Mouse (Mus musculus) MEL (cell line): ENCODE measurements around the gene Olfr12. TPM values are rescaled to one million over a fixed set of nuclear protein-coding genes. Genes with fewer than 3 reads are reported as not detected.

Source experiments
- DNase-seq: peaks from one replicate; pipeline ENCODE4 v3.0.0; 2011; ENCODE audit warnings: low read depth, low spot score
- H3K27ac ChIP-seq: 2 replicates; pipeline ENCODE4 v1.5.1; 2012; ENCODE audit warnings: low read depth, mild to moderate bottlenecking, control low read depth, low read length, moderate library complexity; ENCODE audit not compliant: control insufficient read depth
- H3K27me3 ChIP-seq, 2 experiments: fragments of 150-350 bp in 1 of 2; sonication (generic) in 1 of 2; 2 replicates each; pipeline ENCODE4 v1.6.1; 2012; ENCODE audit warnings: low read length in 2 of 2, mild to moderate bottlenecking in 2 of 2, improper control_type of control experiment in 1 of 2, moderate library complexity in 1 of 2; ENCODE audit not compliant: insufficient read depth in 2 of 2, control insufficient read depth in 1 of 2
- H3K36me3 ChIP-seq, 2 experiments: 2 replicates each; pipeline ENCODE4 v1.6.1; 2012 to 2014; ENCODE audit warnings: low read length in 2 of 2, improper control_type of control experiment in 1 of 2, inconsistent platforms in 1 of 2, mild to moderate bottlenecking in 1 of 2; ENCODE audit not compliant: insufficient read depth in 2 of 2, control insufficient read depth in 1 of 2
- H3K4me1 ChIP-seq, 2 experiments: fragments of 150-350 bp in 1 of 2; sonication (generic) in 1 of 2; 2 replicates each; pipeline ENCODE4 v1.6.1; 2012; ENCODE audit warnings: low read length in 2 of 2, improper control_type of control experiment in 1 of 2, mild to moderate bottlenecking in 1 of 2; ENCODE audit not compliant: insufficient read depth in 2 of 2, control insufficient read depth in 1 of 2
- H3K4me3 ChIP-seq, 2 experiments: fragments of 150-350 bp in 1 of 2; sonication (generic) in 1 of 2; 2 replicates each; pipeline ENCODE4 v1.5.1; 2012; ENCODE audit warnings: low read depth in 2 of 2, low read length in 2 of 2, mild to moderate bottlenecking in 2 of 2, moderate library complexity in 2 of 2, control low read depth in 1 of 2, improper control_type of control experiment in 1 of 2; ENCODE audit not compliant: control insufficient read depth in 1 of 2, insufficient read depth in 1 of 2
- H3K79me2 ChIP-seq: 2 replicates; pipeline ENCODE4 v1.6.1; 2012; ENCODE audit warnings: mild to moderate bottlenecking, low read length, moderate library complexity; ENCODE audit not compliant: control insufficient read depth, poor library complexity, insufficient read depth
- H3K9ac ChIP-seq: 2 replicates; pipeline ENCODE4 v1.6.1; 2012; ENCODE audit warnings: low read depth, mild to moderate bottlenecking, control low read depth, low read length, moderate library complexity; ENCODE audit not compliant: control insufficient read depth, poor library complexity, severe bottlenecking
- H3K9me3 ChIP-seq: fragments of 150-350 bp; sonication (generic); replicated peaks from 2 replicates; pipeline ENCODE4 v1.6.1; 2012; ENCODE audit warnings: mild to moderate bottlenecking, low read length, improper control_type of control experiment, moderate library complexity; ENCODE audit not compliant: insufficient read depth
- MYB ChIP-seq: IDR thresholded peaks from 2 replicates; pipeline ENCODE4 v1.6.1; 2011; ENCODE audit warnings: mild to moderate bottlenecking, low read depth, low read length, improper control_type of control experiment
- NRF1 ChIP-seq: IDR thresholded peaks from 2 replicates; pipeline ENCODE4 v1.6.1; 2014; ENCODE audit warnings: low read depth, mild to moderate bottlenecking, inconsistent platforms, low read length, improper control_type of control experiment, moderate library complexity; ENCODE audit not compliant: poor library complexity, insufficient read depth, severe bottlenecking
- RCOR1 ChIP-seq: IDR thresholded peaks from 2 replicates; pipeline ENCODE4 v1.6.1; 2012; ENCODE audit warnings: low read depth, mild to moderate bottlenecking, inconsistent platforms, low read length, improper control_type of control experiment
- TBP ChIP-seq: IDR thresholded peaks from 2 replicates; pipeline ENCODE4 v1.8.0; 2011; ENCODE audit warnings: low read depth, low read length, improper control_type of control experiment
- ZMIZ1 ChIP-seq: IDR thresholded peaks from 2 replicates; pipeline ENCODE4 v1.6.1; 2012; ENCODE audit warnings: low read depth, mild to moderate bottlenecking, inconsistent platforms, low read length, improper control_type of control experiment, moderate library complexity
- polyA plus RNA-seq, 2 experiments: library from polyadenylated mRNA; stranded (reverse) in 1 of 2; unstranded in 1 of 2; fragments of >175 nt in 1 of 2; fragments of >200 nt in 1 of 2; gene quantifications; 2 replicates each; pipeline versions ENCODE4 v1.2.1 to v1.2.4; 2012; ENCODE audit warnings: low replicate concordance in 2 of 2, low read depth in 1 of 2; ENCODE audit not compliant: insufficient read length in 2 of 2, insufficient read depth in 1 of 2, missing spikeins in 1 of 2
- total RNA-seq: library from RNA; depleted of rRNA; stranded (reverse); fragments of 300-350 nt; gene quantifications from 2 replicates; pipeline ENCODE4 v1.2.3, GENCODE M21; 2012; rRNA removed

Gene Olfr12
- total and polyA plus RNA-seq, 3 experiments: not detected

- Histone ChIP-seq H3K27me3 (no peaks in the 10 kb centered on the region), H3K27ac (no peak overlapping the region), H3K9ac (no peak overlapping the region), H3K4me1 (no peaks in the 10 kb centered on the region), H3K36me3 (no peaks in the 10 kb centered on the region), H3K4me3 (no peak overlapping the region), H3K79me2 (no peaks in the 10 kb centered on the region), H3K9me3 (no peaks in the 10 kb centered on the region)
- DNase-seq: no peak
- TF ChIP-seq ZMIZ1: no peak
- no peak for TF ChIP-seq RCOR1
Observed at GRCm38 (mm10) chr1:92667106-92667505, 49.5 kb downstream of the Olfr12 start.

DNA sequence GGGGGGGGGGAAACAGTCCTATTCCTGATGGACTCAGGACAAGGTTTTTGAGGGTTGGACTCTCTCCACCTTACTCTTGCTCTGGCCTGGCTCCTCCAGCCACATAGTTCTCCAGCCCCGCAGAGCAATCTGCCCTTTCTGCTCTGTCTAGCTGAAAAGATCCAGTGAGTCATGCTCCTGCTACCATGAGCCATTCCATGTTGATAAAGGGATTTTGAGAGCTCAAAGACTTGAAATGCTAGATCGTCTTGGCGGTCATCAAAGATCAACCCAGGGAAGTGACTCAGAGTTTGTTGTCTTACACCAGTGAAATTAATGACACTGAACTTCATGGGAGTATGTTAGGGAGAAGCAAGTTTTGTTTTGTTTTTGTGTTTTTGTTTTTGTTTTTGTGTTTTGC, 51.8 kb downstream of the Olfr12 start:
- Histone ChIP-seq H3K4me1 (no peaks in the 10 kb centered on the region), H3K79me2 (no peaks in the 10 kb centered on the region), H3K27ac (no peak overlapping the region), H3K36me3 (no peaks in the 10 kb centered on the region), H3K27me3 (no peaks in the 10 kb centered on the region), H3K9me3 (no peaks in the 10 kb centered on the region), H3K9ac (no peak overlapping the region), H3K4me3 (no peak overlapping the region)
- no peak for DNase-seq
- no peak for TF ChIP-seq MYB
- no peak for TF ChIP-seq NRF1
- TF ChIP-seq TBP: no peak

DNA sequence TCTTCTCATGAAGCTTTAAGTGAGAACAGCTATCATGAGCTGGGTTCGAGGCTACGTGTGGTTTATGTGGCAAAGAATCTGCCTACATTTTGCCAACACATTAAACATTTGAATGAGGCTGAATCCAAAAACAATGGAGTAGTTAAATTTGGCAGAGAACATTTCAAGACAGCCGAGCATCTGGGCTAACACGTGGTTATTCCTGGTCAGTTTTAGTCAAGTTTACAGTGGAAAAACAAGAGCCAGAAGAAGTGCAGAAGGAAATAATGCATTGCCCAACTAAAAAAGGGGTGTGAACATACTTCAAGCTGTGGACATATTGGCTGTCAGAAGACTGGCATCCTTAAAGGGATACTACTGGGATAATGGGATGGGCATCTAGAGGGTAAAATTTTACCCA, 53.7 kb downstream of the Olfr12 start:
- Histone ChIP-seq H3K36me3 (no peaks in the 10 kb centered on the region), H3K27ac (no peak overlapping the region), H3K27me3 (no peaks in the 10 kb centered on the region), H3K9me3 (no peaks in the 10 kb centered on the region), H3K79me2 (no peaks in the 10 kb centered on the region), H3K4me1 (no peaks in the 10 kb centered on the region), H3K4me3 (no peak overlapping the region), H3K9ac (no peak overlapping the region)
- no peak for DNase-seq
- no peak for TF ChIP-seq MYB

Other genes with a start within 250 kb of the Olfr12 start
- 214 and 228 TPM in 2 replicates for gene Ndufa10, start 143.9 kb upstream of the Olfr12 start, total RNA-seq
- gene Ndufa10, start 143.9 kb upstream of the Olfr12 start, polyA plus RNA-seq: 100 to 1,000 TPM; 533 to 873 TPM
- not detected in 2 replicates for gene Olfr1416, start 132.7 kb upstream of the Olfr12 start, total RNA-seq
- gene Olfr1416, start 132.7 kb upstream of the Olfr12 start, polyA plus RNA-seq: not detected
- not detected in 2 replicates for gene Olfr1415, start 121.7 kb upstream of the Olfr12 start, total RNA-seq
- not detected for gene Olfr1415, start 121.7 kb upstream of the Olfr12 start, polyA plus RNA-seq
- gene Olfr1414, start 99.1 kb upstream of the Olfr12 start, total RNA-seq: not detected in 2 replicates
- not detected for gene Olfr1414, start 99.1 kb upstream of the Olfr12 start, polyA plus RNA-seq
- not detected in 2 replicates for gene Olfr1413, start 46.5 kb upstream of the Olfr12 start, total RNA-seq
- not detected for gene Olfr1413, start 46.5 kb upstream of the Olfr12 start, polyA plus RNA-seq
- 0.03 TPM in 1 of 2 replicates, not detected in the other for gene Olfr1412, start 32.0 kb upstream of the Olfr12 start, total RNA-seq
- not detected for gene Olfr1412, start 32.0 kb upstream of the Olfr12 start, polyA plus RNA-seq
- gene Olfr1411, start 23.4 kb upstream of the Olfr12 start, total RNA-seq: not detected in 2 replicates
- gene Olfr1411, start 23.4 kb upstream of the Olfr12 start, polyA plus RNA-seq: not detected
- 0.07 TPM in 1 of 2 replicates, not detected in the other for gene Olfr1410, start 12.0 kb upstream of the Olfr12 start, total RNA-seq
- not detected for gene Olfr1410, start 12.0 kb upstream of the Olfr12 start, polyA plus RNA-seq
- gene Cops9, start 24.2 kb downstream of the Olfr12 start, total RNA-seq: 550 and 618 TPM in 2 replicates
- 100 to 1,000 TPM in 1 of 2 experiments, not detected in 1; 377 TPM for gene Cops9, start 24.2 kb downstream of the Olfr12 start, polyA plus RNA-seq
- gene Otos, start 31.1 kb downstream of the Olfr12 start, total RNA-seq: 1.2 and 1.8 TPM in 2 replicates
- gene Otos, start 31.1 kb downstream of the Olfr12 start, polyA plus RNA-seq: 1 to 10 TPM in 1 of 2 experiments, not detected in 1; 6.3 TPM
- 0.16 and 0.23 TPM in 2 replicates for gene Gpc1, start 213.9 kb downstream of the Olfr12 start, total RNA-seq
- 1 to 10 TPM in 1 of 2 experiments, not detected in 1; 3.6 TPM for gene Gpc1, start 213.9 kb downstream of the Olfr12 start, polyA plus RNA-seq